Mouse (Mus musculus) heart, postnatal 0 days (tissue): Measurements from ENCODE around the gene Fcamr. TPM values are rescaled to one million over a fixed set of nuclear protein-coding genes. Genes with fewer than 3 reads are reported as not detected.

Source experiments
- ATAC-seq: fragments of 200-750 bp; cut with Nextera tagmentation; 2 replicates; pipeline ENCODE4 v1.8.0; 2017; ENCODE audit warnings: low read depth, moderate number of reproducible peaks, moderate library complexity; ENCODE audit not compliant: insufficient read depth
- DNase-seq: peaks from one replicate; pipeline ENCODE4 v3.0.0-alpha.2; 2016; ENCODE audit warnings: low spot score
- H3K27ac ChIP-seq: fragments of 300-500 bp; sonication (generic); 2 replicates; pipeline ENCODE4 v1.5.1; 2014; ENCODE audit warnings: low read depth, mild to moderate bottlenecking
- H3K27me3 ChIP-seq: fragments of 300-500 bp; sonication (generic); 2 replicates; pipeline ENCODE4 v1.6.1; 2014; ENCODE audit warnings: low read length, mixed read lengths; ENCODE audit not compliant: control insufficient read depth, insufficient read depth
- H3K36me3 ChIP-seq: fragments of 300-500 bp; sonication (generic); replicated peaks from 2 replicates; pipeline ENCODE4 v1.6.1; 2014; ENCODE audit warnings: low read length, mixed read lengths; ENCODE audit not compliant: control insufficient read depth, insufficient read depth
- H3K4me1 ChIP-seq: fragments of 300-500 bp; sonication (generic); 2 replicates; pipeline ENCODE4 v1.6.1; 2014; ENCODE audit warnings: antibody characterized with exemption; ENCODE audit not compliant: control insufficient read depth, insufficient read depth
- H3K4me2 ChIP-seq: fragments of 300-500 bp; sonication (generic); 2 replicates; pipeline ENCODE4 v1.6.1; 2014; ENCODE audit warnings: low read depth, mild to moderate bottlenecking, low read length, moderate library complexity
- H3K4me3 ChIP-seq: fragments of 300-500 bp; sonication (generic); 2 replicates; pipeline ENCODE4 v1.5.1; 2014; ENCODE audit warnings: low read depth, low read length
- H3K9ac ChIP-seq: fragments of 300-500 bp; sonication (generic); replicated peaks from 2 replicates; pipeline ENCODE4 v1.6.1; 2014; ENCODE audit warnings: low read depth, low read length, mixed read lengths
- H3K9me3 ChIP-seq: fragments of 300-500 bp; sonication (generic); replicated peaks from 2 replicates; pipeline ENCODE4 v1.6.1; 2016; ENCODE audit warnings: low read length; ENCODE audit not compliant: control insufficient read depth
- CTCF ChIP-seq: IDR thresholded peaks from 2 replicates; pipeline ENCODE4 v1.5.1; 2016; ENCODE audit warnings: antibody characterized with exemption, control low read depth, low read depth
- EP300 ChIP-seq: IDR thresholded peaks from 2 replicates; pipeline ENCODE4 v1.6.1; 2016; ENCODE audit warnings: antibody characterized with exemption, low read depth
- WGBS: fragments of 180-500 bp; shearing (Covaris S2); extraction: QIAGEN DNeasy Blood & Tissue Kit; methylation state at CpG from one replicate; pipeline ENCODE4 v1.1.7; 2014; 5-methylcytosine and 5-hydroxymethylcytosine counted together
- polyA plus RNA-seq: library from polyadenylated mRNA; unstranded; fragments of >200 nt; fragmentation: Nextera tagmentation; extraction: Ambion mirVana; gene quantifications from 2 replicates; pipeline ENCODE4 v1.2.1, GENCODE M21; 2015
- total RNA-seq: library from RNA; depleted of rRNA; stranded (reverse); fragments of >200 nt; gene quantifications from 2 replicates; pipeline ENCODE4 v1.2.3, GENCODE M21; 2014; ENCODE audit warnings: low replicate concordance

Fcamr gene
- total and polyA plus RNA-seq, 2 experiments from 2014 or later = 0.15 to 2.8 TPM

DNA sequence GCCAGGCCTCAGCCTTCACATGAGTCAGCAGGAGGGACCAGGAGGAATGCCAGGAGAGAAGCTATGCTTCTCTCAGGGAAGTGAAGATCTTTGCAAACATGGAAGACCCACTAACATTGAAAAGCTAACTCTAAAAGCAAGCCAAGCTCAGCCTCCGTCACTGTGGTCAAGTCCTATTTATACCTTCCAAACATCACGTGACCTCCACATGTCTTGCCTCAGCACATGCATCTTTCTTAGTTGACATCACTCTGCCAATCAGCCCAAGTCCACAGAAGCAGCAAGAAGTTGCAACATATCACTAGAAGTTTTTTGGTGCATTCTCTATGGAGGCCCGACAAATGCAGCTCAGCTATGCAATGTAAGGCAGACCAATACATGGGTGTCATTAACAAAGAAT is 20.8 kb upstream of the Fcamr start:
- Histone ChIP-seq H3K4me3 (no peak overlapping the region), H3K4me2 (no peak overlapping the region), H3K27me3 (no peaks in the 10 kb centered on the region), H3K27ac (no peak overlapping the region), H3K9me3 (no peaks in the 10 kb centered on the region), H3K4me1 (0 out of 2 replicates have a peak, but pooled peaks cover 6% of the 10 kb centered on the region), H3K36me3 (no peaks in the 10 kb centered on the region), H3K9ac (no peak overlapping the region)
- DNase-seq (no peak), ATAC-seq (no peak)
- TF ChIP-seq CTCF (no peak), EP300 (no peak)
- WGBS = 62% methylated on average over 3 of the region's 3 CpGs

DNA sequence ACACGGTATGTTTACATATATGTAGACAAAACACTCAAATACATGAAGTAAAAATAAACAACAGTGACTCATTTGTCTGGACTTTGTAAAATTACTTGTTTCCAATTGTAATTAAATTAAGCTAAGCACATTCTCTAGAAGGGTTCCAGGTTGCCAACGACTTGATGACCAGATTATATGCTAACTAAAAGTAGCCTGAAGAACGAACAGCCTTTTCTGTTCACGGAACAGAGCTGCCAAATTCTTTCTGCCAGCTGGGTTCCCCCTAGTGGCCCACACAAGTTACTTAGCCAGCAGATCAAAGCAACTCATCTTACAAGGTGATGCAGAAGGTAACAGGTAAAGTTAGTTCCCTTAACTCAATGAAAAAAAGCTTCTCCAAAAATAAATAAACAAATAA is 16.6 kb upstream of the Fcamr start:
- no peak for ATAC-seq

DNA sequence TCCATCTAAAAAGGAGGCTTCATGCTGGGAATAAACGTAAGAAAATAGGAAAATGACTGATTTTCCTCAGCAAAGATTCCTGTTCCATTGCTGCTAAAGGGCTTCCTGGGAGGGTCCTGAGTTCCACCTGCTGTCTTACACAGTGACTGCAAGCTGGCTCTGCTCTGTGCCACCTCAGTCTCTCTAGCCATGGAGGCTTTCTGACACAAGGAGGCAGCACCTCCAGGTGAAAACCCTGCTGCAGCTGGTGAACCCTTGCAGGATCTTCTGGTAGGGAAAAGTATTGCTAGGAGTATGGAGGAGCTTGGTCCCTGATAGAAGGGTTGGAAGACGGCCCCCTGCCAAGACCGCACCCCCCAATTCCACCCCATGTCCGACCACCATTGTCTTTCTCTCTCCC is 13.7 kb upstream of the Fcamr start:
- DNase-seq (no peak), ATAC-seq (no peak)
- Histone ChIP-seq H3K36me3 (no peaks in the 10 kb centered on the region), H3K9me3 (no peaks in the 10 kb centered on the region), H3K9ac (no peak overlapping the region), H3K27ac (no peak overlapping the region), H3K27me3 (no peaks in the 10 kb centered on the region), H3K4me3 (no peak overlapping the region), H3K4me2 (no peak overlapping the region), H3K4me1 (0 out of 2 replicates have a peak, but pooled peaks cover 6% of the 10 kb centered on the region)
- WGBS = 46% methylated on average over 4 of the region's 4 CpGs
- TF ChIP-seq EP300 = no peak
- peak; percentile 44 for TF ChIP-seq CTCF

More for the DNA sequence above, 16.6 kb upstream of the Fcamr start:
- Histone ChIP-seq H3K36me3 (no peaks in the 10 kb centered on the region), H3K4me1 (0 out of 2 replicates have a peak, but pooled peaks cover 6% of the 10 kb centered on the region), H3K4me3 (no peak overlapping the region), H3K27me3 (no peaks in the 10 kb centered on the region), H3K4me2 (no peak overlapping the region), H3K27ac (no peak overlapping the region), H3K9me3 (no peaks in the 10 kb centered on the region), H3K9ac (no peak overlapping the region)
- TF ChIP-seq EP300 (no peak), CTCF (peak; percentile 60)
- 18% methylated on average over 4 of the region's 4 CpGs for WGBS
- DNase-seq = peak; percentile 69

DNA sequence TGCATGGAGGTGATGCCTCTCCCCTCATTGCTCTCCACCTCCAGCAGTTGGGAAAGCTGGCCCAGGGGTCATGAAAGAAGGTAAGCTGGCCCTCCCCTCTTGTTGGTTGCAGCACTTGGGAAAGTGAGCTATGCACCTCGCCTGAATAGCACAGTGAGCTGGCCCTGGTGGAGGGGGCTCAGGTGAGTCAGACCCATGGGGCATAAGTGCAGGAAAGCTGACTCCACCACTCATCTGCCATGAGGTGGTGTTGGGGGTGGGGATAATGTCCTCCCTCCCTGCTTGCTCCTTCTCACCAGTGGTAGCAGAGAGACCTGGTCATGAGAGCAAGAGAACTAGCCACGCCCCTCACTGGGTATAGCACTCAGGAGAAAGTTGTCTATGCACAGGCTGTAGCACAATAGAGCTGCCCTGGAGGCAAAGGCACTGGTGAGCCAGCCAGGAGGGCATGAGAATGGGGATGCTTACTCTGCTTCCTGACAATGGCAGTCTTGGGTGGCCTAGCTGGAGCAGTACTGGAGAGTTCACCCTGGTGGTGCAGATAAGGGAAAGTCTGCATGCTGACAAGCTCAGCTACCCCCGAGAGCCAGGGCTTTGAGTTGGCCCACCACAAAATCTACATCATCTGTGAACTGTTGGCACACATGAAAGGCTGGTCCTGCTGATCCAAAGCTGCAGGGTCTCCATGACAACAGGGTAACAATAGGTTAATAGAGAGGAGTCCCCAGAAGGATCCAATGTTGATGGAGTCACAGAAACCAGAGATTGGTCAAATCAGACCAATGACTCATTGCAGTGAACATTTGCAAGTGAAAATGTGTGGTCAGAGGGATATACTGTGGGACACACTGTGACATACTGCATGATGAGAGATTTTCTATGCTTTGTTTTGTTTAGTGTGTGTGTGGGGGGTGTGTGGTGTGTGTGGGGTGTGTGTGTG is 10.9 kb upstream of the Fcamr start:
- TF ChIP-seq EP300 (no peak), CTCF (no peak)
- Histone ChIP-seq H3K4me2 (no peak overlapping the region), H3K27me3 (no peaks in the 10 kb centered on the region), H3K9ac (no peak overlapping the region), H3K4me3 (no peak overlapping the region), H3K36me3 (no peaks in the 10 kb centered on the region), H3K27ac (no peak overlapping the region), H3K9me3 (0 out of 2 replicates have a peak, but pooled peaks cover 3% of the 10 kb centered on the region), H3K4me1 (no peaks in the 10 kb centered on the region)
- DNase-seq (no peak), ATAC-seq (no peak)
- WGBS = 59% methylated on average over 3 of the region's 3 CpGs

DNA sequence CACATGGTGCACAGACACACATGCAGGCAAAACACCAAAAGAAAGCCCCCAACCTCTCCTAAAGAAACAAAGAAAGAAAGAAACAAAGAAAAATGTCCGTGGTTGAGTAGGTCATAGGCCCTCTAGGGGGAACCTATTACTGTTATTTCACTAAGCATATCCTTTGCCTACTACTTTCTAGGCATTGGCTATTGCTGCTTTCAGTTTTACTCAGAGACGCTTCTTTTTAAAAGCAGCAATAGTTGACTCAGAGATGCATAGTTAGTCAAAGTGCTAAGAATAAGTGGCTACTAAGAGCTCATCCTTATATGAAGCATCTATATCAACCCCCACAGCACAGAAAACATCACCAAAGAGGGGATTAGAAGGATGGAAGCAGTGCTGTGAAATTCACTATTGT is 5.4 kb upstream of the Fcamr start:
- Histone ChIP-seq H3K27me3 (no peaks in the 10 kb centered on the region), H3K4me1 (no peaks in the 10 kb centered on the region), H3K4me3 (no peak overlapping the region), H3K4me2 (no peak overlapping the region), H3K9me3 (0 out of 2 replicates have a peak, but pooled peaks cover 3% of the 10 kb centered on the region), H3K36me3 (no peaks in the 10 kb centered on the region), H3K27ac (no peak overlapping the region), H3K9ac (no peak overlapping the region)
- 64% methylated on average over 2 of the region's 2 CpGs for WGBS
- ATAC-seq (no peak), DNase-seq (no peak)
- TF ChIP-seq CTCF (no peak), EP300 (no peak)
